Mouse (Mus musculus) testis, adult 2 months (tissue): ENCODE measurements around the gene Gm45140. TPM values are rescaled to one million over a fixed set of nuclear protein-coding genes. Genes with fewer than 3 reads are reported as not detected.
A peak's percentile ranks its signal among the peaks of the same experiment; 100 is the strongest.

Experiments used
- H3K27ac ChIP-seq: fragments of 200-500 bp; 2 replicates; pipeline ENCODE4 v1.5.1; 2012; ENCODE audit warnings: low read depth, low read length; ENCODE audit not compliant: control insufficient read depth, insufficient read depth
- H3K27me3 ChIP-seq: fragments of 200-500 bp; 2 replicates; pipeline ENCODE4 v1.6.1; 2012; ENCODE audit warnings: mild to moderate bottlenecking, low read length, moderate library complexity; ENCODE audit not compliant: control insufficient read depth, insufficient read depth
- H3K36me3 ChIP-seq: fragments of 200-500 bp; 2 replicates; pipeline ENCODE4 v1.6.1; 2012; ENCODE audit warnings: mild to moderate bottlenecking, low read length; ENCODE audit not compliant: control insufficient read depth, insufficient read depth
- H3K4me1 ChIP-seq: fragments of 200-500 bp; 2 replicates; pipeline ENCODE4 v1.6.1; 2012; ENCODE audit warnings: low read length; ENCODE audit not compliant: control insufficient read depth, insufficient read depth
- H3K4me3 ChIP-seq: fragments of 200-500 bp; 2 replicates; pipeline ENCODE4 v1.5.1; 2012; ENCODE audit warnings: low read depth, mild to moderate bottlenecking, low read length, moderate library complexity, mixed read lengths; ENCODE audit not compliant: control insufficient read depth
- CTCF ChIP-seq: fragments of 200-500 bp; IDR thresholded peaks from 2 replicates; pipeline ENCODE4 v1.5.1; 2012; ENCODE audit warnings: low read depth, mild to moderate bottlenecking, inconsistent platforms, low read length, moderate library complexity; ENCODE audit not compliant: control insufficient read depth, insufficient read depth, insufficient replicate concordance
- POLR2A ChIP-seq: fragments of 200-500 bp; IDR thresholded peaks from 2 replicates; pipeline ENCODE4 v1.6.1; 2012; ENCODE audit warnings: low read depth, mild to moderate bottlenecking, inconsistent platforms, low read length, moderate library complexity; ENCODE audit not compliant: control insufficient read depth
- polyA plus RNA-seq: library from polyadenylated mRNA; depleted of rRNA; stranded (reverse); fragments of >200 nt; gene quantifications from 2 replicates; pipeline ENCODE4 v1.2.3, GENCODE M21; 2012

Gene Gm45140
- polyA plus RNA-seq, 1 experiment: 0.95 TPM

- TF ChIP-seq POLR2A (no peak), CTCF (no peak)
- no peak overlapping the region for H3K4me3 ChIP-seq
- peaks cover under 1% of the 10 kb centered on the region for H3K4me1 ChIP-seq
- H3K27me3 ChIP-seq: no peaks in the 10 kb centered on the region
- H3K36me3 ChIP-seq: peaks cover 2% of the 10 kb centered on the region
- H3K27ac ChIP-seq: no peak overlapping the region
Observed at GRCm38 (mm10) chr6:87796251-87796880, 39.2 kb downstream of the Gm45140 start.

GRCm38 (mm10) chr6:87795385-87796150, 40.0 kb downstream of the Gm45140 start:
- no peaks in the 10 kb centered on the region for H3K27me3 ChIP-seq
- no peak overlapping the region for H3K27ac ChIP-seq
- no peak for TF ChIP-seq CTCF
- no peak for TF ChIP-seq POLR2A

GRCm38 (mm10) chr6:87793821-87794510, 41.6 kb downstream of the Gm45140 start:
- H3K27me3 ChIP-seq: no peaks in the 10 kb centered on the region
- H3K4me1 ChIP-seq: peaks cover 8% of the 10 kb centered on the region
- no peak overlapping the region for H3K4me3 ChIP-seq
- H3K27ac ChIP-seq: no peak overlapping the region
- peaks cover 5% of the 10 kb centered on the region for H3K36me3 ChIP-seq
- TF ChIP-seq POLR2A: no peak
- no peak for TF ChIP-seq CTCF

More at GRCm38 (mm10) chr6:87795385-87796150, 40.0 kb downstream of the Gm45140 start:
- H3K36me3 ChIP-seq: peaks cover 5% of the 10 kb centered on the region
- no peak overlapping the region for H3K4me3 ChIP-seq
- peaks cover 7% of the 10 kb centered on the region for H3K4me1 ChIP-seq

GRCm38 (mm10) chr6:87791826-87792225, 43.8 kb downstream of the Gm45140 start:
- H3K4me1 ChIP-seq: peaks cover 11% of the 10 kb centered on the region
- no peak overlapping the region for H3K27ac ChIP-seq
- H3K36me3 ChIP-seq: peaks cover 5% of the 10 kb centered on the region
- H3K27me3 ChIP-seq: no peaks in the 10 kb centered on the region
- no peak for TF ChIP-seq CTCF
- no peak for TF ChIP-seq POLR2A
- peak overlapping the region; percentile 78 for H3K4me3 ChIP-seq

GRCm38 (mm10) chr6:87790779-87791480, 44.7 kb downstream of the Gm45140 start:
- Histone ChIP-seq H3K4me1 (peaks cover 11% of the 10 kb centered on the region), H3K27ac (no peak overlapping the region), H3K27me3 (no peaks in the 10 kb centered on the region), H3K36me3 (peaks cover 5% of the 10 kb centered on the region), H3K4me3 (peak overlapping the region; percentile 78)
- TF ChIP-seq CTCF (no peak), POLR2A (no peak)

- peaks cover 5% of the 10 kb centered on the region for H3K36me3 ChIP-seq
- no peaks in the 10 kb centered on the region for H3K27me3 ChIP-seq
- no peak for TF ChIP-seq POLR2A
- TF ChIP-seq CTCF: no peak
- H3K27ac ChIP-seq: no peak overlapping the region
- no peak overlapping the region for H3K4me3 ChIP-seq
- H3K4me1 ChIP-seq: peaks cover 11% of the 10 kb centered on the region
Observed at GRCm38 (mm10) chr6:87789791-87790190, 45.8 kb downstream of the Gm45140 start.
